Mouse (Mus musculus) gastrocnemius, postnatal 4 days (tissue): Measurements from ENCODE around the gene Xpo4. TPM values are rescaled to one million over a fixed set of nuclear protein-coding genes. Genes with fewer than 3 reads are reported as not detected.
"Not testable (repeated sequence)": the region's sequence is repeated elsewhere in the genome, so short reads cannot be mapped to it uniquely, and the experiment has no call there.

Experiments used
- DNase-seq, 2 experiments: peaks; one replicate each; pipeline ENCODE4 v3.0.0; 2021 to 2022; ENCODE audit warnings: low spot score in 2 of 2, mixed read lengths in 2 of 2
- long read RNA-seq, 2 experiments: library from polyadenylated mRNA; stranded (forward); transcript quantifications; one replicate each; pipeline ENCODE4 v2.0.0; 2021
- total RNA-seq, 2 experiments: library from RNA; stranded (reverse); gene quantifications; 2 replicates each; pipeline ENCODE4 v1.2.3; 2021

Gene Xpo4
- total RNA-seq: 10 to 100 TPM; 21.6 to 21.7 TPM
- long read RNA-seq, experiment 1, full-length matches to known transcripts: 2 of 4 reads
- long read RNA-seq, experiment 1, partial matches to known transcripts: 0 of 4 reads
- long read RNA-seq, experiment 1, other reads (novel, unspliced or antisense): 2 of 4 reads
- long read RNA-seq, experiment 2, full-length matches to known transcripts: 6 of 10 reads
- long read RNA-seq, experiment 2, partial matches to known transcripts: 2 of 10 reads
- long read RNA-seq, experiment 2, other reads (novel, unspliced or antisense): 2 of 10 reads

DNA sequence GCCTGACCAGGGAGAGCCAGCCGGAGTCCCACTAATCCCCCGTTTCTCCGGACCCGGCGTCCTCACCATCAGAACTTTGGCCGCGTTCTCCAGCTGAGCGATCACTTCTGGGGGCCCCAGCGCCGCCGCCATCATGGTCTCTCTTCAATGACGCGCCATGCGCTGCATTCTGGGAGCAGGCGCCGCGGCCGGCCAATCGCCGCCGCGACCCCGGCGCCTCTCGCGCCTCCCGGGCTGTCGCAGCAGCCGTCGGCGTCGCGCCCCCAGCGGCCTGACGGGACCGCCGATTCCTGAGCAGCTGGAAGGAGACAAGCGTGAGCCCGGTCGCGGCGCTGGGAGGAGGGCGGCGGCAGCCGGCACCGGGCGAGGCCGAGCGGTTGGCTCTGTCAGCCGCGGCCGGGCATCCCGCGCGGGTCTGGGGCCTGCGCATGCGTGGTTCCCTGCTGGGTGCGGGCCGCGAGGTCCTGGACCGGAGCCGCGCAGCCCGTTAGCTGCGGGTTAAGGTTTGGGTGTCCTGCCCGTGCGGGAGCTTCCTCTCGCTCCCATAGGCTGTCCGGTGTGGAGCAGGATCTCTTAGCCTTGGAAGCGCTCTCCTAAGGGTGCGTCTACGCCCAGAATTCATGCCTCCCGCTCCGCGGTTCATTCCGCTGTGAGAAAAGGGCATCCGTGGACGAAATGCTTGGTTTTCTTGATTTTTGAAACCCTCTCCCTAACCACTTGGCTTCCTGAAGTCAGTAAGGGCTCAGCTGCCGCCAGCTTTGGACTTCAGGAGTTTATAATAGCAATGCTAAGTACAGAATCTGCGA is at the start of gene Xpo4:
Xpo4 (minus strand) TSS at position 609 of the 806 bp plus-strand sequence.
- peak; percentile 67 to 86 for DNase-seq

DNA sequence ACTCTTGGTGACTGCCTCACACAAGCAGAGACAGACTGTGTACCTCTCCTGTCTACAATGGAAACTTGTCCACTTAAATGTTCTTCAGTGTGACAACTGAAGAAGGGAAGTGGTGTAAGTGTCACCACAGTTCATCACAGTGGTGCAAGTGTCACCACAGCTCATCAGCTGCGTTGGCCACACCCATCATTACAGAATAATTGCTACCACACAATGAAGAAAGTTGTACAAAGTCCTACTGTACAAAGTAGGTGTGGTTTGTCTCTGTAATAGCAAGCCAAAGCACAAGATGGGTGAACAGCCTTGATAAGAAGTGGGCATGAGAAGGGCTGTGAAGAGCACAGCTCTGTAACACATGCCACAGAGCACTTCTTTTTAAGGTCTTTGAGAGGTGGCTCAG is 47.7 kb upstream of the Xpo4 start:
- DNase-seq: no peak

DNA sequence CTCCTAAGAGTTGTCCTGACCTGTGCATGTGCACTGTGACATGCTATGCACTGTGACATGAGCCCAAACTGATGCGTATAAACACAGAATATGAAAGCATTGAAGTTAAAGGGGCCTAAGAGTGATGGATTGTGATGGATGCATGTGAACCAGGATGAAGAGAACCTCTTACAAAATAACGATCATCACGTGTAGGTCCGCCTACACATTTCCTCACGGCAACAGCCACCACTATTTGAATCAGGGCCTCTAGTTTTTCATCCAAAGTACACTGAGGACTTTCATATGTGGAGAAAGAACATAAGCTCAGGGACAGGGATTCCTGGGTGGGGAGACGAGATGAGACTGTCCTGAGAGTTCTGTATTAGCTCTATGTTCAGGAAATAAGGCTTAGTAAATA is 45.8 kb upstream of the Xpo4 start:
- DNase-seq: no peak

DNA sequence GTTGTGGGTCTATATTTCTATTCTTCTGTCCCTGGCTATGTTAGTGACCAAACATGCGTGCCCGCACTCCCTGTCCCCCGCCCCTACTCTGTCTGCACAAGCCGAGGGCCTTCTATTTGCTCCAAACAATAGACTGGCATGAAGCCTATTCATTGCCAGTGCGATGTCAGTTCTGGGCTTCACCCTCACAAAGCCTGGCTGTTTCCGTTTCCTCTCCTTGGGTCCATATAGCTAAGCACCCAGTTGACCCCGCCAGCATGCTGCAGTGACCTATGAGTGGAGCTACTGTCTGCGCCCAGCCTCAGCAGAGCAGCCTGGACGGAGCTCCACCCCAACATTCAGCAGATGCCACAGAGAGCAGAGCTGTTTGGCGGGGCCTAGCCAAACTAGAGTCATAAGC is 43.9 kb upstream of the Xpo4 start:
- no peak for DNase-seq

DNA sequence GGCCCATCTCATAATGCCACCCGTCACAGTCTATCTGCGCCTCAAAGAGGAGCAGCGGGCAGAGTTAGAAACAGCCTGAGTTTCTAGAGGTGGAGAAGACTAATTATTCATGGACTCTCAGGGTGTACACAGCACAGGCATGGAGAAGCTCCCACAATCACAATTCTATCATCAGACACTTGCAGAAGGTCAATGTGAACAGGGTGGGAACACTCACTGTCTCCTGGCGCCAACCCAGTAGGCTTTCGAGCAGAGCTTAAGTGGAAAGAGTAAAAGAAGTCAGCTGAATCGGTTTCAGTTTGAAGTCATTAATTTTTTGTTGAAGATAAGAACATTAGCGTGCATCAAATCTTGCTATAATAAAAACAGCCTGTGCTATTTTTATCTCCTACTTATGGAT is 43.4 kb upstream of the Xpo4 start:
- DNase-seq: peak in 1 of 2 experiments; percentile 56

DNA sequence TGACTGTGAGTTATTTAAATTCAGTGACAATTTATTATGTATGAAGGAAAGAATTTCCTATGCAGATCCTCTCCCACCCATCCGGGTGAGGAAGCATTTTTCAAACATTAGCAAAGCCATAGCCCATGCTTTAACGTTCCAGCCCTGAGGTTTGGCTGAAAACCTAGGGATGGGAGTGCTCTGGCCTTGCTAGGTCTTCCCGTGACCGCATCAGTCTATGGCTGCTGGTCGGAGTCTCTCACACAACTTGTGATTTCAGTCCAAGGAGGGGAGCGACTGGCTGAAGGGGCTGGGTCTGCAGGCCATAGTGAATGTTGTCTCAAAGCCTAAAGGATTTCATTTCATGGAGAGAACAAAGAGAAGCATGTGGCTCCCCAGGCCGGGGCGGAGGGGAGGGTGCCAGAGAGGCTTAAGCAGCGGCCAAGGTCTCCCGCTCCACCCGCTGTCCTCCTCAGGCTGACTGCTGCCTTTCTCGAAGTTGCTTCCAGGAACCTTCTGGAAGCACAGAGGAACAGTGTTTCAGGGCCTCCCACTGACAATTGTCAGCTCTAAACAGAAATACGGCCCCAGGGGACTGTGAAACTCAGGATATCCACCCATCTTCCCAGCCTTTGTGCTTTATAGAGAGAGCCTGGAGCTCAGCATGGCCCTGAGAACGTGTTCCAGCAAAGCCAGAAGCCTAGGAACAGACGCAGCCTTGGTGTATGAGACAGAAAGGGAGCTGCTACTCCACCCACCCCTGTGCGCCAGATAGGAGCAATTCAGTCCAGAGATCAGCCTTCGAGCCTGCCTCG is 42.1 kb upstream of the Xpo4 start:
- DNase-seq: peak; percentile 36 to 73

DNA sequence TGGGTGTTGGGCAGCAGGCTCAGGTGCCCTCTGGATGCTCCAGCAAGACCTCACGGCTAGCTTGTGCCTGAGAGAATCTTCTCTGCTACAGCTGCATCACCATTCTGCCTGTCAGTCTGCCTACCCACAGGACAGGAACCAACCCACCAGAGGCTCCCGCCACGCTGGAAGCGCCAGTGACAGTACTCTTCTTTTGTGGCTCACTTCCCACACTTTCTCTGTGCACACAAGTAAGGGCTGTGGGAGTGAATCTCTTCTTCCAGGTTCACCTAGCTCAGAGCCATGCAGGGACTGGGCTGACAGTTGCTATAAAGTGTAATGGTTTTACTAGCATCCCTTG is 41.5 kb upstream of the Xpo4 start:
- no peak for DNase-seq

DNA sequence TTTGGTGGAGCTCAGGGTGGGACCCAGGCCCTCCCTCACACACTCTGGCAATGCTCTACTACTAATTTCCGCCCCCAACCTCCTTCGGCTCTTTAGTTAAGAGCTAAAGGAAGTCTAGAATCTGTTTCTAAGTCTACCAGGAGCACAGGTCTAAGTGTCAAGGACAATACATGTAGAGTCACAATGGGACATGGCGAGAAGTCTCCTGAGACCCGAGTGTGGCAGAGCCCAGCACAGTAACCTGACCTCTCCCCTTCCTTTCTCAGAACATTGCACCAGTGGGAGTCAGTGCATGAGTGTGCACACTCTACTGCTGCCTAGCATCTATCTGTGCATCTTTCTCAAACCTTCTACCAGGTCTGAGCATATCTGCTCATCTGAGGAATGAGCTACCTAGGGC is 40.5 kb upstream of the Xpo4 start:
- no peak for DNase-seq

DNA sequence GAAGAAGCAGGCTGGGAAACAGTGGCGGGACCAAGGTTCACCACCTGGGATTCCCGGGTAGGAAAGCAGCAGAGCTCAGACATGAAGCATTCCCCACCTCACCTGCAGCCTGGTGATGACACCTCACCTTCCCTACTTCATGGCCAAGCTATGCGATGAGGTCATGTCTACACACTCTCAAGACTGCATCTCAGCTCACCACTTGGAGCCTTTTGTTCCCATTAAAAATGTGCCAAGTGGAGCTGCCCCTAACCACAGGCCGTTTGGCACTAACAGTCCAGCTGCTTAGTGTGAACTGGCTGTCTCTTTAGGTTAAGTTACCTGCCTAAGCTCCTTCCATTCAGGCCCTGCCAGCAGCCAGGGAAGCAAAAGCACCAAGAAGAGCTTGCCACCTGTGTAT is 39.8 kb upstream of the Xpo4 start:
- DNase-seq: no peak

DNA sequence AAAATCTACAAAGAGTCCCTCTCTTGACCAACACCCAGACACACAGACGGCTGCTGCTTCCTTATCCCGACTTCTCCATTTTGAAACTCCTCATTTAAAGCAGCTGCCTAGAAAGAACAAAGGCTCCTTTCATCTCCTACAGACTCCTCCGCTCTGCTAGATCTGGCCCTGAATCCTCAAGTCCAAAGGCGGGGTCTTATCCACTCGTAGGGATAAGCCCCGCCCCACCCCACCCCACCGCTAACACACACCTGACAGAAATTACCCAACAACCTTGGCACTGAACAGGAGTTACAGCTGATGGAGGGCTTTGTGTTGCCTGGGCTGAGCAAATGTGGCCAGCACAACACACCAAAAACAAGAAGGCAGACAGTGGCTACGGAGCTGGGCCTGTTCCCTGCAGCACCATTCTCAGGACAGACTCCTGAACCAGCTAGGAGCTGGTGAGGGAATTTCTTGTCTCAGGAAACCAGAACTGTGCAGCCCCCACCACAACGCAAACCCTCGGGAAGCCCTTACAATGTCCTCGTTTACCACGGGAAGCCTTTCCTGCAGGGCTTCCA is 36.8 kb upstream of the Xpo4 start:
- DNase-seq: no peak

DNA sequence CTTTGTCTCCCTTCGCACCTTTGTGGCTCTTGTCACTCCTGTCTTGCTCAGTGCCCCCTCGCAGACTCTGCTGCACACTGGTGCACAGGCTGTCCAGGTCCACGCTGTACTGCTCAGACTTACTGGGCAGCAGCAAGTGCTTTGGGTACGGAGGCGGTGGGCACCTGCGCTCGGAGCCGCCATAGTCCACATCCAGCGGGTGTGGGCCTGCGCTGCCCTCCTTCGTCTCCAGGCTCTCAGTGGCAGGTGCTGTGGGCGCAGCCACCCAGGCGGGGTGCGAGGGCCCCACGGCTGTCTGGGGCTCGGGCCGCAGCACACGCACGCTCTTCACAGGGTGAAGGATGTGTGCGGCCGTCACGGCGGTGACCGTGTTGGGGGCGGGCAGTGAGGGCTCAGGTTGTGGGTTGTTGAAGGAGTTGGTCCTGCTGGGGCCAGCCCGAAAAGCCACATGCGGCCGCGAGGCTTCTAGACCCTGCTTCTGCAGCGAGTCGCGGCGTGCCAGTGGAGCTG is 34.3 kb upstream of the Xpo4 start:
- no peak for DNase-seq

DNA sequence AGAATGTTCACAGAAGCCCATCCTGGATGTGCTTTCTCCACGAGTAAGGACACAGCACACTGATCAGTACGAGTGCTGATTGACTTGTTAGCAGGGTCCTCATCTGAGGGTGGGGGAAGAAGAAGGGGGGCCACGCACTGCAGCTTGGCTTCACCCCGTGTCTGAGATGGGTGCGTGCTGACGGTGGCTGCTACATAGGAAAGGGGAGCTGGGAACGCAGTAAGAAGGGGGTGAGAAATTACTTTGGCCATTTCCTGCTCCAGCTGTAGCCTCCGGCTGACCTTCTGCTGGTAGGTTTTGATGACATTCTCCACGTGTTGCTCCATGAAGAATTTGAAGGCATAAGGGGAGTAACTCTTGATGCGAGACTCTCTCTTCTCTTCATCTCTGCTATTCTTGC is 33.8 kb upstream of the Xpo4 start:
- DNase-seq: no peak

DNA sequence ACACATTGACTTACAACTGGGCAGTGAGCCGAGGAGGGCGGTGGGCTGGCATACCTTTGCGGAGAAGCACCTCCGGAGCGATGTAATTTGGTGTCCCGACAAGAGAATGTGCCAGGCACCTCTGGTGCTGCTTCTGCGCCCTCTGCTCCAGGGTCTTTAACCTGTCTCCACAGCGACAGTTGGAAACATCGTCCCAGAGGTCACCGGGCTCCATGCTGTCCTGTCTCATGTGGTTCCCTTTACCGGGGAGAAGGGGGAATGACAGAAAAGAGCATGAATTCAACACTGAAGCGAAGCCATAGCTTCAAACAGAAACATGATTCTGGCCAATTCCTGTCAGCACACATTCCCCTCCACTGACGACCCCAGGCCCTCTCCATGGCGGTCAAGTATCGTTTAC is 30.8 kb upstream of the Xpo4 start:
- DNase-seq: no peak

DNA sequence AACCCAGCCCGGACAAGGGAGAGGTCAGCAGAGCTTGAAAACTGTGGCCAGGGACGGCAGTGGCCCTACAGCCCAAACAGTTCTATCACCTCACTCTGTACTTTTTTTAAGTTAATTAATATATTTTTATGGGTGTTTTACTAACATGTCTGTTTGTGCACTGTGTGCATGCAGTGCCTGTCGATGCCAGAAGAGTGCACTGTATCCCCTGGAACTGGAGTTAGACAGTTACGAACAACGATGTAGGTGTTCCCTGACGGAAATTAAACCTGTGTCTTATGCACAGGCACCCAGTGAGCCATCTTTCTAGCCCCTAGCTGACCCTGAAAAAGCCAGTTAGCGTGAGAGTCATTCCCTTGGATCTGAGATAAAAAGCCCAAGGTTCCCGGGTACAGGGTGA is 30.3 kb upstream of the Xpo4 start:
- DNase-seq: no peak

DNA sequence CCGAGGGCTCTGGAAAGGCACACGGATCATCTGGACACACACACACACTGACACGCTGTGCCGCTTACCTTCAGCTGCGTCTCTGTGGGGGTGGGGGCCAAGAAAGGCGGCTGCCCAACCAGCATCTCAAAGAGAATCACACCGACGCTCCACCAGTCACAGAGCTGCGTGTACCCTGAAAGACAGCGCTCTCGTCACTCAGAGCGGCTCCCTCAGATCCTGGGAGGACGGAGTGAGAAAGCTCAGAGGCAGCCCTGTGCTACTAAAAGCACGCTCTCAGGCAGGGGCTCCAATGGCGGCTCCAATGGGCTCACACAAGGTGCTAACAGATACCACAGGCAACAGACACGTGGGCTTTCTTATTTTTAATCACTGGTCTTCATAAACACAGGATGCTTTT is 29.0 kb upstream of the Xpo4 start:
- no peak for DNase-seq

DNA sequence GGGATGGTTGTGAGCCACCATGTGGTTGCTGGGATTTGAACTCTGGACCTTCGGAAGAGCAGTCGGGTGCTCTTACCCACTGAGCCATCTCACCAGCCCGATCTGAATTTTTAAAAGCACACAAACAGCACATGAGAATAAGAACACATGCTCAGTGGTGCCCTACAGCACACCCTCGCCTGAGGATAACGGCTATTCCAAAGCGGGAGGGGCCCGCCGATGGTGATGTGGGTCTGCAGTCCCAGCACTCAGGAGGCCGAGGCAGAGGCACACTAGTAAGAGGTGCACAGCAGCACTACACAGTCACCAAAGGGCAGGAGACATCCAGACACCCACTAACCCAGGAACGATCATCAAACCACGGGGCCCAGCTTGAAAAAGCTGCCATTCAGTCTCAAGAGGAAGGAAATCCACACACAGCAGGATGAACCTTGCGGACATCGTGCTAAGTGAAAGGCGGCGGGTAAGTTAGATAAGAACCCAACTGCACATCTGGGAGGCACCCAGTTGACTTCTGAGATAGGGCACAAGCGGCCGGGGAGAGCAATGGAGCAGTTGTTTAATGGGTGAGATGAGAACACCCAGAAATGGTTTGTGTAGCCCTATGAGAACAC is 27.4 kb upstream of the Xpo4 start:
- DNase-seq: no peak

DNA sequence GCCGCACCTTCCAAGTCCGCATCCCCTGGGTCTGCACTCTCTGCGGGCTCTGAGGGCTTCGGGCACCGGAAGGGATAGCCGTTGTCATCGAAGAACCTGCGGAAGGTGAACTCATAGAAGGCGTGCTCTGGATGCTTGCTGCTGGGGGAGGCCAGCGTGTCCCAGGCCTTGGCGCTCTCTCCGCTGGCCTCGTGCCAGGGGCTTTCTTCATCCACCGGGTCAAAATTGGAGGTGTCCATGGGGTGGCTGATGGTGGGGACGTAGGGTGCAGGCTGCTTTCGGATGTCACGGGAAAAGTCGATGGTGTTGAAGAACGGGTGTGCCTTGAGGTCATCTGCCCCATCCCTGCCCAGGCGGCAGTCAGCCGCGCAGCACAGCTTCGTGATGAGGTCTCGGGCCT is 26.1 kb upstream of the Xpo4 start:
- no peak for DNase-seq

DNA sequence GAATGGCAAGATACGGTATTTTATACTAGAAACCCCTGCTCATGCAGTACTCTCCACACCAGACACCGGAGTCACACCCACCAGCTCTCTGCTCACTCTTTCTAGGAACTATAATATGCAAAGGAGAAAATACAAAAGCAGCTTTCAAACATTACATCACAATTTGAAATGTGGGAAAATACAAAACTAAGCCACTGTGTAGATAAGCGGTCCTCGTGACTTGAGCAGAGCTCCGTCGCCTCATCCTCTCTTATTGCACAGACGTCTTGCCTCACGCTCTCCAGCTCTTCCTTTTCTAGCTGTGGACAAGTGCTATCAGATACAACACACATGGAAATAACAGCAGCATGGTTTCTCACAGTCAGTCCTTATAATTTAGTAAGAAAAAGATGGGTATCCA is 25.5 kb upstream of the Xpo4 start:
- no peak for DNase-seq

DNA sequence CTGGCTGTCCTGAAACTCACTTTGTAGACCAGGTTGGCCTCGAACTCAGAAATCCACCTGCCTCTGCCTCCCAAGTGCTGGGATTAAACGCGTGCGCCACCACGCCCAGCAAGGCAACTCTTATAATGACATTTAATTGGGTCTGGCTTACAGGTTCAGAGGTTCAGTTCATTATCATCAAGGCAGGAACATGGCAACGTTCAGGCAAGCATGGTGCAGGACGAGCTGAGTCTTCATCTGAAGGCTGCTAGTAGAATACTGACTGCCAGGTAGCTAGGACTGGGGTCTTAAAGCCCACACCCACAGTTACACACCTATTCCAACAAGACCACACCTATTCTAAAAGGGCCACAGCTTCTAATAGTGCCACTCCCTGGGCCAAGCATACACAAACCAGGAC is 22.8 kb upstream of the Xpo4 start:
- not testable (repeated sequence) for DNase-seq

DNA sequence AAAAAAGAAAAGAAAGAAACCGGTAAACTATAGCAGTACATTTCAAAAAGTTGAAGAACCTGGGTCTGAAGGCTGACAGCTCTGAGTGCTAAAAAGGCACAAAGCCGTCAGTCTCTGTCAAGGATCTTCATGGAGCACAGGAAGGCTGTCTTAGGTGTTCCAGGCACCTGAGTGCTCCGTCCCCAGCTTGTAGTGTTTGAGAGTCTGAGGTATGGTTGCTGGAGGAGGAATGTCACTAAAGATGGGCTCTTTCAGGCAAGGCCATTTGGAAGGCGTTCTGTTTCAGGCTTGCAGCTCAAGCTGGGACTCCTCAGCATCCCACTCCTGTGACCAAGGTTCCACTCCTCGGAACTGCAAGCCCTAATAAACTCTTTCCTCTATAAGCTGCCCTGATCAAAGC is 22.2 kb upstream of the Xpo4 start:
- DNase-seq: no peak

DNA sequence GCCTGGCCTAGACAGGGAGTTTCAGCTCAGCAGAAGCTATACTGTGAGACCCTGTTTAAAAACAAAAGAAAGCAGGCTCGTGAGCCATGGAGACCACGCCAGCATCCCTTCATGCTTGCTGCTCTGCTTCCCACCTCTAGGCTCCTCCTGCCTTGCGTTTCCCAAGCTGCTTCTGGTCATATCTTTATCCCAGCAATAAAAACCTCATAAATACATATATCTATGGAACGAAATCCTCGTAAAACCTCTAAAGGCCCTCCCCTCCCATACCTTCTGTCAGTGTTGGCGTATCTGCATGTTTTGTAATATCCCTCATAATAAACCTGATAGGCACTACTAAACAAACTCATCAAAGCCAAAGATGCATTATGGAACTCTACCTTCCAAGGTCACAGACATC is 21.4 kb upstream of the Xpo4 start:
- DNase-seq: no peak
